Mouse (Mus musculus) lung, embryonic 14.5 days (tissue): ENCODE data around the gene Sval1. TPM values are rescaled to one million over a fixed set of nuclear protein-coding genes. Genes with fewer than 3 reads are reported as not detected.

ENCODE experiments used
- ATAC-seq: fragments of 200-750 bp; cut with Nextera tagmentation; 2 replicates; pipeline ENCODE4 v1.8.0; 2017; ENCODE audit warnings: mild to moderate bottlenecking, moderate TSS enrichment, moderate library complexity; ENCODE audit not compliant: insufficient read depth
- DNase-seq: peaks from one replicate; pipeline ENCODE4 v3.0.0-alpha.2; 2015
- H3K27ac ChIP-seq: fragments of 300-500 bp; sonication (generic); 2 replicates; pipeline ENCODE4 v1.5.1; 2014; ENCODE audit warnings: low read depth, mild to moderate bottlenecking, moderate library complexity
- H3K27me3 ChIP-seq: fragments of 300-500 bp; sonication (generic); 2 replicates; pipeline ENCODE4 v1.6.1; 2014; ENCODE audit warnings: low read length, control low read depth; ENCODE audit not compliant: insufficient read depth
- H3K36me3 ChIP-seq: fragments of 300-500 bp; sonication (generic); 2 replicates; pipeline ENCODE4 v1.6.1; 2014; ENCODE audit warnings: control low read depth; ENCODE audit not compliant: insufficient read depth
- H3K4me1 ChIP-seq: fragments of 300-500 bp; sonication (generic); 2 replicates; pipeline ENCODE4 v1.6.1; 2014; ENCODE audit warnings: antibody characterized with exemption, control low read depth; ENCODE audit not compliant: insufficient read depth
- H3K4me2 ChIP-seq: fragments of 300-500 bp; sonication (generic); 2 replicates; pipeline ENCODE4 v1.6.1; 2014; ENCODE audit warnings: mild to moderate bottlenecking
- H3K4me3 ChIP-seq: fragments of 300-500 bp; sonication (generic); 2 replicates; pipeline ENCODE4 v1.5.1; 2014; ENCODE audit warnings: low read depth, low read length
- H3K9ac ChIP-seq: fragments of 300-500 bp; sonication (generic); 2 replicates; pipeline ENCODE4 v1.6.1; 2014
- H3K9me3 ChIP-seq: fragments of 300-500 bp; sonication (generic); 2 replicates; pipeline ENCODE4 v1.6.1; 2016; ENCODE audit warnings: low read depth, low read length, control low read depth
- CTCF ChIP-seq: IDR thresholded peaks from 2 replicates; pipeline ENCODE4 v1.5.1; 2016; ENCODE audit warnings: antibody characterized with exemption, low read depth
- WGBS: fragments of 180-500 bp; shearing (Covaris S2); extraction: QIAGEN DNeasy Blood & Tissue Kit; methylation state at CpG from one replicate; pipeline ENCODE4 v1.1.7; 2014; 5-methylcytosine and 5-hydroxymethylcytosine counted together
- polyA plus RNA-seq: library from polyadenylated mRNA; unstranded; fragments of >200 nt; fragmentation: Nextera tagmentation; extraction: Ambion mirVana; gene quantifications from 2 replicates; pipeline ENCODE4 v1.2.1, GENCODE M21; 2014

The Sval1 gene
- polyA plus RNA-seq: not detected in 2 replicates

DNA sequence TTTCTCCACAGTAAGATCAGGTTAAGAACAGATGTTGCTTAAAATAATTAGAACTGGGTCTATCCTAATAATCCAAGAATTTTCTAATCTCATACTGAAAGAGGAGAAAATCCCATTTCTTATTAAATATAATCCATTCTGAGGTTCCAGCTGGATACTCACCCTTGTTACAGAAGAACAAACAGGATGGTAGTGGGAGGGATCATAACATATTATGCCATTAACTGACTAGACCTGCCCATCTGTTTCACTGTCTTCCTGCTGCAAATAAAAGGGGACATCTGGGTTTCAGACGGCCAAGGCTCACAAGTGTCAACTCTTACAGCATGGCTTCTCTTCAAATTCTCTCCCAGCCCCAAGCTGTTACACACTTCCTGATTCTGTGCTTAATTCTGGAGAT, at the start of gene Sval1:
Gene Sval1, plus strand, starts transcription at position 301 of the 400 bp plus-strand sequence.
- H3K27me3 ChIP-seq: no peaks in the 10 kb centered on the region
- no peak within 1 kb of the TSS for H3K4me2 ChIP-seq

DNA sequence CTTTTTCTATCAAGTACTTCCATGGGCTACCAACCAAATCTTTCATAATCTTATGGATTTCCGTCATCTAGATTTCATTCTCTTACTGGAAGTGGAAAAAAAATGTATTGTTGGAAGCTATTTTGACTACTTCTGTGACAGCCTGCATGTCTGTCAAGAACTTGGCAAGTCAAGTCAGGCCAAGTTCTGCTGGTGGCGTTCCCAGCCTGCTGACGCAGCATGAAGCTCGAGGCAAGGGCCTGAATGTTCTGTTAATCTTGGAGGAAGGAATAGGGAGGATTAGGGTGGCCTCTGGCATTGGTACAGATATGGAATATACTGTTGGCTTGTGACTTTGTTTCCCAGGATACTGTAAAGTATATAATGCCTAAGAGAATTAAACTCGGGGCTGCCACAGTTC, 39.8 kb upstream of the Sval1 start:
- WGBS: 80% methylated on average over 5 of the region's 5 CpGs

More for the DNA sequence above, at the start of gene Sval1:
- TF ChIP-seq CTCF: no peak
- no peak within 1 kb of the TSS for H3K4me3 ChIP-seq
- H3K27ac ChIP-seq: no peak within 1 kb of the TSS
- DNase-seq: no peak
- H3K9ac ChIP-seq: no peak within 1 kb of the TSS
- no peaks in the 10 kb centered on the region for H3K9me3 ChIP-seq
- no peak for ATAC-seq
- no peaks in the 10 kb centered on the region for H3K36me3 ChIP-seq
- H3K4me1 ChIP-seq: no peaks in the 10 kb centered on the region
- 56% methylated on average over 1 of the region's 1 CpGs for WGBS

DNA sequence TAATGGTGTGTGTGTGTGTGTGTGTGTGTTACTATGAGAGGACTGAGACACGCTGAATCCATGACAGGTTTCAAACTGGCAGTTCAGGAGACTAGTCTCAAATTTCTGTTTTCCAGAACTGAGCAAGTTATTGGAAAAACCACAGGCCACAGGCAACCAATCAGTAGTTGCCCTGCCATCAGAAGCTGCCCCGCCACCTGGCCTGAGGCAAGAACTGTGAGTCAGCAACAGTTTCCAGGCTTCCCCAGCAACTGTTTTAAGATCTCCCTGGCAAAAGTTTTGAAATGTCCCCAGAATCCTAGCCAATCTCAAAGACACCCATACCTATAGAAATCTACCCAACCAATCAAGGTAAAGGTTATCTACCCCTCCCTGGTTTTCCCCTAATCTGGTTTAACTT, 36.5 kb upstream of the Sval1 start:
- Histone ChIP-seq H3K27me3 (no peaks in the 10 kb centered on the region), H3K36me3 (no peaks in the 10 kb centered on the region), H3K4me3 (no peak overlapping the region), H3K27ac (no peak overlapping the region), H3K9me3 (no peaks in the 10 kb centered on the region), H3K4me2 (no peak overlapping the region), H3K4me1 (no peaks in the 10 kb centered on the region), H3K9ac (no peak overlapping the region)
- ATAC-seq (no peak), DNase-seq (no peak)
- no peak for TF ChIP-seq CTCF
- WGBS: 78% methylated on average over 2 of the region's 2 CpGs

More for the DNA sequence above, 39.8 kb upstream of the Sval1 start:
- Histone ChIP-seq H3K9me3 (no peaks in the 10 kb centered on the region), H3K4me1 (no peaks in the 10 kb centered on the region), H3K27ac (no peak overlapping the region), H3K9ac (no peak overlapping the region), H3K4me3 (no peak overlapping the region), H3K27me3 (no peaks in the 10 kb centered on the region), H3K4me2 (no peak overlapping the region), H3K36me3 (no peaks in the 10 kb centered on the region)
- ATAC-seq (no peak), DNase-seq (no peak)
- no peak for TF ChIP-seq CTCF

DNA sequence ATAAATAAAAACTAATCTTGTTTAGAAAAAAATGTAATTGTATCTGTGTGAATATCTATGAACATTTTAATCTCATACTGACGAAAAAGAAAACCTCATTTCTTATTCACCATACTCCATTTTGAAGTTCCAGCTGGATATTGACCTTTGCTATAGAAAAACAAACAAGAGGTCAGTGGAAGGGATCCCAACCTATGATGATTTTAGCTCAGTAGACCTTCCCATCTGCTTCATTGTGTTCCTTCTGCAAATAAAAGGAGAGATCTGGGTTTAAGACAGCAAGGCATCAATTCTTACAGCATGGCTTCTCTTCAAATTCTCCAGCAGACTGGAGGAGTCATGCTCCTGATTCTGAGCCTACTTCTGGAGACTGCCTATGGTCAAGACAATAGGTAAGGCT, 16.4 kb downstream of the Sval1 start, which contains the start of gene Sval3:
Gene Sval3, plus strand, starts transcription at position 301 of the 400 bp plus-strand sequence.
- ATAC-seq: no peak

More for the DNA sequence above, 16.4 kb downstream of the Sval1 start, which contains the start of gene Sval3:
- no peak within 1 kb of the TSS for H3K27ac ChIP-seq
- H3K4me2 ChIP-seq: no peak within 1 kb of the TSS
- no peak for TF ChIP-seq CTCF
- no peaks in the 10 kb centered on the region for H3K27me3 ChIP-seq
- 62% methylated on average over 1 of the region's 1 CpGs for WGBS
- H3K9me3 ChIP-seq: no peaks in the 10 kb centered on the region
- H3K9ac ChIP-seq: no peak within 1 kb of the TSS
- H3K4me3 ChIP-seq: no peak within 1 kb of the TSS
- H3K4me1 ChIP-seq: no peaks in the 10 kb centered on the region
- DNase-seq: no peak
- no peaks in the 10 kb centered on the region for H3K36me3 ChIP-seq

Other genes starting within 250 kb of the Sval1 start
- 0.41 and 1.8 TPM in 2 replicates for gene Kel, start 247.3 kb upstream of the Sval1 start, polyA plus RNA-seq
- gene Olfr459, start 176.5 kb upstream of the Sval1 start, polyA plus RNA-seq: not detected in 2 replicates
- gene Pip, start 104.1 kb upstream of the Sval1 start, polyA plus RNA-seq: not detected in 2 replicates
- not detected in 2 replicates for gene Sval2, start 98.6 kb upstream of the Sval1 start, polyA plus RNA-seq
- not detected in 2 replicates for gene Sval3, start 16.5 kb downstream of the Sval1 start, polyA plus RNA-seq
- not detected in 2 replicates for gene Sva, start 86.8 kb downstream of the Sval1 start, polyA plus RNA-seq
- not detected in 2 replicates for gene Tas2r139, start 189.3 kb downstream of the Sval1 start, polyA plus RNA-seq